Mouse (Mus musculus): Measurements from ENCODE around the gene Ak5. TPM values are rescaled to one million over a fixed set of nuclear protein-coding genes. Genes with fewer than 3 reads are reported as not detected.

The Ak5 gene
- total and polyA plus RNA-seq, 3 experiments: 0.13 to 0.79 (median 0.23) TPM

DNA sequence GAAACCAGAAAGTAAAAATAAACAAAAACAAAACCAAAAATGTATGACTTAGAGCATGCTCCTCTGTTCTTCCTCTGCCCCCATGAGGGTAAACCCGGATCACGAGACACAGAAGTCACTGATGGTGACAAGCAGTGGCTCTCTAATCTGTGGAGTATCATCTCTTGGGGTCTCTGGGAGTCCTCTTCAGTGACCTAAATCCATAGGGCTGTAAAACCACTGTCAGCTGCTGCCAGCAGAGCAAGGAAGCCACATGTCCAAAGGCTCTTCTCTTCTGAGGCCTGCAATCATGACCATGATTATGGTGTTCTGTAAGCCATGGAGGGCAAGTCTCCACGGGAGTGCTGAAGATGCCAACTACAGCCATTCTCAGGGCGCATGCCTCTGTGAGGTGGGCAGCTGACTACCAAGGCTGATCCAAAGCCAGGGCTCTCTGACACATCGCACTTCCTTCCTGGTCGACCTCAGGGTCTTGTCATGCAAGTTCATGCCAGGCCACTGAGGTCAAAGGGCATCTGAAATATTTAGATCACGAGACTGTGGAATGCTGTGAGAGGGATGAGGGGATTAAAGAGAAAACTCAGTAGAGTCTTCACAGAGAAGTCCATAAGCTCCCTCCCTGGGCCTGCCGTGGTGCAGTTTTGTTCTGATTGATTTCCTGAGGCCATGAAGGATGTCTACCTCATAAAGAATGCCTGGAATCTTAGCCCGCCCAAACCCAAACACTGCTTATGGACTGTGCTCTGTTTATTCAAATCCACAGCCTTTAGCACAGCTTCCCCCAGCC, 99.5 kb downstream of the Ak5 start:
- no peak overlapping the region for H3K9ac ChIP-seq (ENCODE audit: insufficient read depth, low read depth)
- in situ Hi-C loops (cut with MboI; ENCODE audit: low pct_ligation_motif_present, low pct_unique_long_range_greater_than_20kb, low sequenced_read_pairs): no loop called here
- no peaks in the 10 kb centered on the region for H3K4me1 ChIP-seq (ENCODE audit: control insufficient read depth in 1 of 2, insufficient read depth in 2 of 2)
- no peaks in the 10 kb centered on the region for H3K36me3 ChIP-seq (replicated peaks in 1 of 2; ENCODE audit: control insufficient read depth in 1 of 2, insufficient read depth in 1 of 2, low read length in 1 of 2)
- dilution Hi-C loops (cut with MboI; ENCODE audit: extremely low pct_ligation_motif_present, extremely low pct_unique_long_range_greater_than_20kb, low sequenced_read_pairs): no loop called here
- H3K27me3 ChIP-seq (replicated peaks): no peaks in the 10 kb centered on the region
- H3K4me2 ChIP-seq (ENCODE audit: insufficient read depth, low read depth, poor library complexity, severe bottlenecking): no peak overlapping the region
- no peak overlapping the region for H3K27ac ChIP-seq (ENCODE audit: insufficient read depth, low read depth)
- no peaks in the 10 kb centered on the region for H3K79me2 ChIP-seq (replicated peaks; ENCODE audit: control insufficient read depth, extremely low read depth, insufficient read depth, poor library complexity, severe bottlenecking)
- no peak overlapping the region for H3K4me3 ChIP-seq (replicated peaks in 1 of 3; ENCODE audit: low read depth in 2 of 3, low read length in 2 of 3, poor library complexity in 1 of 3)
- DNase-seq (ENCODE audit: extremely low read depth): no peak
- TF ChIP-seq HCFC1 (IDR thresholded peaks at IDR 0.05; ENCODE audit: low read depth, low read length) (no peak), JUN (IDR thresholded peaks at IDR 0.05; ENCODE audit: insufficient read depth, low read depth, low read length) (no peak), PAX5 (IDR thresholded peaks at IDR 0.05; ENCODE audit: low read length) (no peak), TBP (conservative IDR thresholded peaks at IDR 0.05; ENCODE audit: low read depth, low read length) (no peak), TCF12 (IDR thresholded peaks at IDR 0.05; ENCODE audit: low read depth, low read length) (no peak), ETS1 (conservative IDR thresholded peaks at IDR 0.05; ENCODE audit: low read depth, low read length) (no peak), BHLHE40 (IDR thresholded peaks at IDR 0.05; ENCODE audit: low read depth, low read length) (no peak)
- no peaks in the 10 kb centered on the region for H3K9me3 ChIP-seq (replicated peaks; ENCODE audit: low read length)

DNA sequence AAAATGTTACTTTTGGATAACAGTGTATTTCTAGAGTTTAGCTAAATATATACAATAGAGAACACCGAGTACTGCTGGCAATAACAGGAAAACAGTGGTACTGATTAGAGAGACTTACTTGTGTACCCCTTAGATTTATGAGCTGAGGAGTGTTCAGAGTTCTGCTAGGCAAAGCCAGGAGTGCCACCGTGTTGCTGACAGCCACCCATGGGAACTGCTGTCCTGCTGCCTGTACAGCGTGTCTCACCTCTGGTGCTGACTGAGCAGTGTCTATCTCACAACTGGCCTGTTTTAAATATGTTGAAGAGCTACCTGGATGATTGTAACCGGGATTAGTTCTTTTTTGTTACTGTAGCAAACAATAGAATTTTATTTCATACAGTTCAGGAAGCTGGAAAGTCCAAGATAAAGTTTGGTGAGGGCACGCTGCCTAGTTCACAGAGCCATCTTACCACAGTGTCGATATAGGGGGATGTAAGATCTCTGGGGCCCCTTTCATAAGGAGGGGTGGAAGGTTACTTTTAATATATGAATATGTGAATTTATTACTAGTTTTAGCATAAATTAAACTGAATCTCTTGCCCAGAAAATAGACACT, 103.5 kb downstream of the Ak5 start:
- Histone ChIP-seq H3K4me3 (replicated peaks in 1 of 3; ENCODE audit: low read depth in 2 of 3, low read length in 2 of 3, poor library complexity in 1 of 3) (no peak overlapping the region), H3K27ac (ENCODE audit: insufficient read depth, low read depth) (no peak overlapping the region), H3K36me3 (replicated peaks in 1 of 2; ENCODE audit: control insufficient read depth in 1 of 2, insufficient read depth in 1 of 2, low read length in 1 of 2) (no peaks in the 10 kb centered on the region), H3K9ac (ENCODE audit: insufficient read depth, low read depth) (no peak overlapping the region), H3K4me2 (ENCODE audit: insufficient read depth, low read depth, poor library complexity, severe bottlenecking) (no peak overlapping the region), H3K79me2 (replicated peaks; ENCODE audit: control insufficient read depth, extremely low read depth, insufficient read depth, poor library complexity, severe bottlenecking) (no peaks in the 10 kb centered on the region), H3K4me1 (ENCODE audit: control insufficient read depth in 1 of 2, insufficient read depth in 2 of 2) (peaks cover 0 to 3% of the 10 kb centered on the region in 2 experiments; a peak in 1 of 4 replicates), H3K27me3 (replicated peaks) (no peaks in the 10 kb centered on the region), H3K9me3 (replicated peaks; ENCODE audit: low read length) (no peaks in the 10 kb centered on the region)
- in situ Hi-C loops (cut with MboI; ENCODE audit: low pct_ligation_motif_present, low pct_unique_long_range_greater_than_20kb, low sequenced_read_pairs): no loop called here
- DNase-seq (ENCODE audit: extremely low read depth): no peak
- dilution Hi-C loops (cut with MboI; ENCODE audit: extremely low pct_ligation_motif_present, extremely low pct_unique_long_range_greater_than_20kb, low sequenced_read_pairs): no loop called here
- TF ChIP-seq MXI1 (IDR thresholded peaks at IDR 0.05; ENCODE audit: low read depth, low read length) (no peak), SIN3A (IDR thresholded peaks at IDR 0.05; ENCODE audit: low read length) (no peak), UBTF (IDR thresholded peaks at IDR 0.05; ENCODE audit: low read depth, low read length) (no peak), ZKSCAN1 (IDR thresholded peaks at IDR 0.05; ENCODE audit: borderline replicate concordance, low read depth, low read length) (no peak)

DNA sequence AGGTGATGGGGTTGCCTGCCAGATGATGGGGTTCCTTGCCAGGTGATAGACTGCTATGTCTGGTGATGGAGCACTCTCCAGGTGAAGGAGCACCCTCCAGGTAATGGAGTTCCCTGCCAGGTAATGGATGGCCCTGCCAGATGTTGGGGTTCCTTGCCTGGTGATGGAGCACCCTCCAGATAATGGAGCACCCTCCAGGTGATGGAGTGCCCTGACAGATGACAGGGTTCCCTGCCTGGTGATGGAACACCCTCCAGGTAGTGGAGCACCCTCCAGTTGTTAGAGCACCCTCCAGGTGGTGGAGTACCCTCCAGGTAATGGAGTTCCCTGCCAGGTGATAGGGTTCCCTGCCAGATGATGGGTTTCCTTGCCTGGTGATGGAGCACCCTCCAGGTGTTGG, 104.3 kb downstream of the Ak5 start:
- H3K27ac ChIP-seq (ENCODE audit: insufficient read depth, low read depth): no peak overlapping the region
- no peaks in the 10 kb centered on the region for H3K79me2 ChIP-seq (replicated peaks; ENCODE audit: control insufficient read depth, extremely low read depth, insufficient read depth, poor library complexity, severe bottlenecking)
- H3K9me3 ChIP-seq (replicated peaks; ENCODE audit: low read length): no peaks in the 10 kb centered on the region
- H3K27me3 ChIP-seq (replicated peaks): no peaks in the 10 kb centered on the region
- dilution Hi-C loops (cut with MboI; ENCODE audit: extremely low pct_ligation_motif_present, extremely low pct_unique_long_range_greater_than_20kb, low sequenced_read_pairs) (no loop called here), in situ Hi-C loops (cut with MboI; ENCODE audit: low pct_ligation_motif_present, low pct_unique_long_range_greater_than_20kb, low sequenced_read_pairs) (no loop called here)
- H3K36me3 ChIP-seq (replicated peaks in 1 of 2; ENCODE audit: control insufficient read depth in 1 of 2, insufficient read depth in 1 of 2, low read length in 1 of 2): no peaks in the 10 kb centered on the region
- no peak overlapping the region for H3K9ac ChIP-seq (ENCODE audit: insufficient read depth, low read depth)
- TF ChIP-seq USF1 (IDR thresholded peaks at IDR 0.05; ENCODE audit: low read depth, low read length) (no peak), CHD2 (IDR thresholded peaks at IDR 0.05; ENCODE audit: low read length) (no peak), ZNF384 (IDR thresholded peaks at IDR 0.05; ENCODE audit: low read depth, low read length) (no peak), NRF1 (IDR thresholded peaks at IDR 0.05; ENCODE audit: low read depth, low read length) (no peak), EP300 (IDR thresholded peaks at IDR 0.05; ENCODE audit: low read length) (no peak), E2F4 (IDR thresholded peaks at IDR 0.05; ENCODE audit: insufficient replicate concordance, low read depth, low read length) (no peak), SMC3 (IDR thresholded peaks at IDR 0.05; ENCODE audit: low read depth, low read length) (no peak), ZC3H11A (IDR thresholded peaks at IDR 0.05; ENCODE audit: low read depth, low read length) (no peak), IRF4 (IDR thresholded peaks at IDR 0.05; ENCODE audit: low read depth, low read length) (no peak), TBP (conservative IDR thresholded peaks at IDR 0.05; ENCODE audit: low read depth, low read length) (no peak), UBTF (IDR thresholded peaks at IDR 0.05; ENCODE audit: low read depth, low read length) (no peak), CTCF (conservative IDR thresholded peaks at IDR 0.05 in 1 of 2, IDR thresholded peaks at IDR 0.05 in 1 of 2; ENCODE audit: low read depth in 2 of 2, low read length in 2 of 2) (no peak), GABPA (IDR thresholded peaks at IDR 0.05; ENCODE audit: insufficient replicate concordance, low read depth, low read length) (no peak), JUN (IDR thresholded peaks at IDR 0.05; ENCODE audit: insufficient read depth, low read depth, low read length) (no peak), JUND (conservative IDR thresholded peaks at IDR 0.05; ENCODE audit: low read depth, low read length) (no peak), USF2 (conservative IDR thresholded peaks at IDR 0.05; ENCODE audit: low read depth, low read length) (no peak)
- no peak overlapping the region for H3K4me3 ChIP-seq (replicated peaks in 1 of 3; ENCODE audit: low read depth in 2 of 3, low read length in 2 of 3, poor library complexity in 1 of 3)
- no peak for DNase-seq (ENCODE audit: extremely low read depth)
- H3K4me1 ChIP-seq (ENCODE audit: control insufficient read depth in 1 of 2, insufficient read depth in 2 of 2): peaks cover 0 to 3% of the 10 kb centered on the region in 2 experiments; a peak in 1 of 4 replicates
- H3K4me2 ChIP-seq (ENCODE audit: insufficient read depth, low read depth, poor library complexity, severe bottlenecking): no peak overlapping the region

Data from CH12.LX (cell line).